Mouse (Mus musculus): ENCODE results near the gene Crtac1. TPM values are rescaled to one million over a fixed set of nuclear protein-coding genes. Genes with fewer than 3 reads are reported as not detected.

Crtac1 gene
- polyA plus RNA-seq, 1 experiment from 2014 or later: 0.80 TPM

- H3K4me2 ChIP-seq (ENCODE audit: low read length): no peak overlapping the region
- no peaks in the 10 kb centered on the region; the same call in 1 of the 2 replicates for H3K27me3 ChIP-seq (ENCODE audit: control insufficient read depth, insufficient read depth, low read length)
- H3K27ac ChIP-seq (replicated peaks in 1 of 2; ENCODE audit: control insufficient read depth in 1 of 2, insufficient read depth in 1 of 2, low read depth in 2 of 2, low read length in 2 of 2): no peak overlapping the region
- H3K9ac ChIP-seq (ENCODE audit: low read length): no peak overlapping the region
- no peaks in the 10 kb centered on the region for H3K36me3 ChIP-seq (ENCODE audit: control insufficient read depth, insufficient read depth, low read length)
- ATAC-seq (ENCODE audit: insufficient number of reproducible peaks, insufficient read depth, low FRiP score, low read depth): no peak
- no peak overlapping the region for H3K4me3 ChIP-seq (ENCODE audit: control insufficient read depth in 1 of 2, insufficient read depth in 1 of 2, low read depth in 1 of 2, low read length in 2 of 2)
- WGBS: 72% methylated on average over 5 of the region's 5 CpGs
- no peaks in the 10 kb centered on the region for H3K9me3 ChIP-seq (ENCODE audit: control insufficient read depth, low read length)
- peaks cover 0 to 3% of the 10 kb centered on the region in 2 experiments; a peak in 1 of 4 replicates for H3K4me1 ChIP-seq (ENCODE audit: control insufficient read depth in 2 of 2, insufficient read depth in 2 of 2, low read length in 2 of 2)
These were observed 153.1 kb downstream of the Crtac1 start for GRCm38 (mm10) chr19:42278461-42278860.

GRCm38 (mm10) chr19:42277288-42277687 is 154.3 kb downstream of the Crtac1 start:
- Histone ChIP-seq H3K36me3 (ENCODE audit: control insufficient read depth, insufficient read depth, low read length) (no peaks in the 10 kb centered on the region), H3K4me1 (ENCODE audit: control insufficient read depth in 2 of 2, insufficient read depth in 2 of 2, low read length in 2 of 2) (peaks cover 0 to 3% of the 10 kb centered on the region in 2 experiments; a peak in 1 of 4 replicates), H3K27me3 (ENCODE audit: control insufficient read depth, insufficient read depth, low read length) (no peaks in the 10 kb centered on the region; the same call in 1 of the 2 replicates), H3K4me2 (ENCODE audit: low read length) (no peak overlapping the region), H3K9me3 (ENCODE audit: control insufficient read depth, low read length) (no peaks in the 10 kb centered on the region), H3K4me3 (ENCODE audit: control insufficient read depth in 1 of 2, insufficient read depth in 1 of 2, low read depth in 1 of 2, low read length in 2 of 2) (no peak overlapping the region), H3K9ac (ENCODE audit: low read length) (no peak overlapping the region), H3K27ac (replicated peaks in 1 of 2; ENCODE audit: control insufficient read depth in 1 of 2, insufficient read depth in 1 of 2, low read depth in 2 of 2, low read length in 2 of 2) (no peak overlapping the region)
- WGBS: 79% methylated on average over 6 of the region's 6 CpGs
- ATAC-seq (ENCODE audit: insufficient number of reproducible peaks, insufficient read depth, low FRiP score, low read depth): no peak

GRCm38 (mm10) chr19:42272003-42272963 is 159.3 kb downstream of the Crtac1 start:
- Histone ChIP-seq H3K4me2 (ENCODE audit: low read length) (no peak overlapping the region), H3K27ac (replicated peaks in 1 of 2; ENCODE audit: control insufficient read depth in 1 of 2, insufficient read depth in 1 of 2, low read depth in 2 of 2, low read length in 2 of 2) (no peak overlapping the region), H3K9me3 (ENCODE audit: control insufficient read depth, low read length) (no peaks in the 10 kb centered on the region), H3K36me3 (ENCODE audit: control insufficient read depth, insufficient read depth, low read length) (no peaks in the 10 kb centered on the region), H3K9ac (ENCODE audit: low read length) (no peak overlapping the region), H3K27me3 (ENCODE audit: control insufficient read depth, insufficient read depth, low read length) (peaks cover 11% of the 10 kb centered on the region), H3K4me1 (ENCODE audit: control insufficient read depth in 2 of 2, insufficient read depth in 2 of 2, low read length in 2 of 2) (0 out of 4 replicates have a peak, but pooled peaks cover 0 to 2% of the 10 kb centered on the region in 2 experiments), H3K4me3 (ENCODE audit: control insufficient read depth in 1 of 2, insufficient read depth in 1 of 2, low read depth in 1 of 2, low read length in 2 of 2) (no peak overlapping the region)
- WGBS: 36% methylated on average over 14 of the region's 14 CpGs
- no peak for ATAC-seq (ENCODE audit: insufficient number of reproducible peaks, insufficient read depth, low FRiP score, low read depth)

- no peak for ATAC-seq (ENCODE audit: insufficient number of reproducible peaks, insufficient read depth, low FRiP score, low read depth)
- H3K36me3 ChIP-seq (ENCODE audit: control insufficient read depth, insufficient read depth, low read length): no peaks in the 10 kb centered on the region
- H3K4me1 ChIP-seq (ENCODE audit: control insufficient read depth in 2 of 2, insufficient read depth in 2 of 2, low read length in 2 of 2): 0 out of 4 replicates have a peak, but pooled peaks cover 0 to 2% of the 10 kb centered on the region in 2 experiments
- no peak overlapping the region for H3K9ac ChIP-seq (ENCODE audit: low read length)
- no peak overlapping the region for H3K4me3 ChIP-seq (ENCODE audit: control insufficient read depth in 1 of 2, insufficient read depth in 1 of 2, low read depth in 1 of 2, low read length in 2 of 2)
- no peak overlapping the region for H3K27ac ChIP-seq (replicated peaks in 1 of 2; ENCODE audit: control insufficient read depth in 1 of 2, insufficient read depth in 1 of 2, low read depth in 2 of 2, low read length in 2 of 2)
- peaks cover 11% of the 10 kb centered on the region for H3K27me3 ChIP-seq (ENCODE audit: control insufficient read depth, insufficient read depth, low read length)
- 80% methylated on average over 7 of the region's 7 CpGs for WGBS
- no peaks in the 10 kb centered on the region for H3K9me3 ChIP-seq (ENCODE audit: control insufficient read depth, low read length)
- H3K4me2 ChIP-seq (ENCODE audit: low read length): no peak overlapping the region
These were observed 160.4 kb downstream of the Crtac1 start for GRCm38 (mm10) chr19:42271182-42271581.

GRCm38 (mm10) chr19:42270119-42270518 is 161.5 kb downstream of the Crtac1 start:
- Histone ChIP-seq H3K9me3 (ENCODE audit: control insufficient read depth, low read length) (no peaks in the 10 kb centered on the region), H3K4me1 (ENCODE audit: control insufficient read depth in 2 of 2, insufficient read depth in 2 of 2, low read length in 2 of 2) (0 out of 4 replicates have a peak, but pooled peaks cover 0 to 2% of the 10 kb centered on the region in 2 experiments), H3K27ac (replicated peaks in 1 of 2; ENCODE audit: control insufficient read depth in 1 of 2, insufficient read depth in 1 of 2, low read depth in 2 of 2, low read length in 2 of 2) (no peak overlapping the region), H3K36me3 (ENCODE audit: control insufficient read depth, insufficient read depth, low read length) (no peaks in the 10 kb centered on the region), H3K9ac (ENCODE audit: low read length) (no peak overlapping the region), H3K4me3 (ENCODE audit: control insufficient read depth in 1 of 2, insufficient read depth in 1 of 2, low read depth in 1 of 2, low read length in 2 of 2) (no peak overlapping the region), H3K4me2 (ENCODE audit: low read length) (no peak overlapping the region), H3K27me3 (ENCODE audit: control insufficient read depth, insufficient read depth, low read length) (peaks cover 11% of the 10 kb centered on the region)
- ATAC-seq (ENCODE audit: insufficient number of reproducible peaks, insufficient read depth, low FRiP score, low read depth): no peak
- 52% methylated on average over 6 of the region's 6 CpGs for WGBS

GRCm38 (mm10) chr19:42268337-42268736 is 163.2 kb downstream of the Crtac1 start:
- H3K4me2 ChIP-seq (ENCODE audit: low read length): peak overlapping the region; percentile 54
- no peak overlapping the region for H3K27ac ChIP-seq (replicated peaks in 1 of 2; ENCODE audit: control insufficient read depth in 1 of 2, insufficient read depth in 1 of 2, low read depth in 2 of 2, low read length in 2 of 2)
- no peak for ATAC-seq (ENCODE audit: insufficient number of reproducible peaks, insufficient read depth, low FRiP score, low read depth)
- no peak overlapping the region for H3K9ac ChIP-seq (ENCODE audit: low read length)
- peaks cover 11% of the 10 kb centered on the region for H3K27me3 ChIP-seq (ENCODE audit: control insufficient read depth, insufficient read depth, low read length)
- no peaks in the 10 kb centered on the region for H3K9me3 ChIP-seq (ENCODE audit: control insufficient read depth, low read length)
- H3K4me1 ChIP-seq (ENCODE audit: control insufficient read depth in 2 of 2, insufficient read depth in 2 of 2, low read length in 2 of 2): 0 out of 4 replicates have a peak, but pooled peaks cover 0 to 2% of the 10 kb centered on the region in 2 experiments
- peak overlapping the region; percentile 4 to 7; a peak in 1 of 4 replicates for H3K4me3 ChIP-seq (ENCODE audit: control insufficient read depth in 1 of 2, insufficient read depth in 1 of 2, low read depth in 1 of 2, low read length in 2 of 2)
- no peaks in the 10 kb centered on the region for H3K36me3 ChIP-seq (ENCODE audit: control insufficient read depth, insufficient read depth, low read length)
- WGBS: 1% methylated on average over 19 of the region's 19 CpGs

GRCm38 (mm10) chr19:42263524-42263923 is 168.1 kb downstream of the Crtac1 start:
- no peaks in the 10 kb centered on the region for H3K36me3 ChIP-seq (ENCODE audit: control insufficient read depth, insufficient read depth, low read length)
- no peak overlapping the region for H3K9ac ChIP-seq (ENCODE audit: low read length)
- H3K4me3 ChIP-seq (ENCODE audit: control insufficient read depth in 1 of 2, insufficient read depth in 1 of 2, low read depth in 1 of 2, low read length in 2 of 2): no peak overlapping the region
- H3K27me3 ChIP-seq (ENCODE audit: control insufficient read depth, insufficient read depth, low read length): 0 out of 2 replicates have a peak, but pooled peaks cover 5% of the 10 kb centered on the region
- ATAC-seq (ENCODE audit: insufficient number of reproducible peaks, insufficient read depth, low FRiP score, low read depth): no peak
- H3K4me2 ChIP-seq (ENCODE audit: low read length): no peak overlapping the region
- no peaks in the 10 kb centered on the region for H3K9me3 ChIP-seq (ENCODE audit: control insufficient read depth, low read length)
- H3K27ac ChIP-seq (replicated peaks in 1 of 2; ENCODE audit: control insufficient read depth in 1 of 2, insufficient read depth in 1 of 2, low read depth in 2 of 2, low read length in 2 of 2): no peak overlapping the region
- WGBS: 54% methylated on average over 3 of the region's 3 CpGs
- H3K4me1 ChIP-seq (ENCODE audit: control insufficient read depth in 2 of 2, insufficient read depth in 2 of 2, low read length in 2 of 2): 0 out of 4 replicates have a peak, but pooled peaks cover 0 to 2% of the 10 kb centered on the region in 2 experiments
